Mouse (Mus musculus) heart, postnatal 0 days (tissue): ENCODE data around the gene Gm1123. TPM values are rescaled to one million over a fixed set of nuclear protein-coding genes. Genes with fewer than 3 reads are reported as not detected.
A peak's percentile ranks its signal among the peaks of the same experiment; 100 is the strongest.

ENCODE experiments used
- ATAC-seq: fragments of 200-750 bp; cut with Nextera tagmentation; 2 replicates; pipeline ENCODE4 v1.8.0; 2017; ENCODE audit warnings: low read depth, moderate number of reproducible peaks, moderate library complexity; ENCODE audit not compliant: insufficient read depth
- DNase-seq: peaks from one replicate; pipeline ENCODE4 v3.0.0-alpha.2; 2016; ENCODE audit warnings: low spot score
- H3K27ac ChIP-seq: fragments of 300-500 bp; sonication (generic); 2 replicates; pipeline ENCODE4 v1.5.1; 2014; ENCODE audit warnings: low read depth, mild to moderate bottlenecking
- H3K27me3 ChIP-seq: fragments of 300-500 bp; sonication (generic); 2 replicates; pipeline ENCODE4 v1.6.1; 2014; ENCODE audit warnings: low read length, mixed read lengths; ENCODE audit not compliant: control insufficient read depth, insufficient read depth
- H3K36me3 ChIP-seq: fragments of 300-500 bp; sonication (generic); replicated peaks from 2 replicates; pipeline ENCODE4 v1.6.1; 2014; ENCODE audit warnings: low read length, mixed read lengths; ENCODE audit not compliant: control insufficient read depth, insufficient read depth
- H3K4me1 ChIP-seq: fragments of 300-500 bp; sonication (generic); 2 replicates; pipeline ENCODE4 v1.6.1; 2014; ENCODE audit warnings: antibody characterized with exemption; ENCODE audit not compliant: control insufficient read depth, insufficient read depth
- H3K4me2 ChIP-seq: fragments of 300-500 bp; sonication (generic); 2 replicates; pipeline ENCODE4 v1.6.1; 2014; ENCODE audit warnings: low read depth, mild to moderate bottlenecking, low read length, moderate library complexity
- H3K4me3 ChIP-seq: fragments of 300-500 bp; sonication (generic); 2 replicates; pipeline ENCODE4 v1.5.1; 2014; ENCODE audit warnings: low read depth, low read length
- H3K9ac ChIP-seq: fragments of 300-500 bp; sonication (generic); replicated peaks from 2 replicates; pipeline ENCODE4 v1.6.1; 2014; ENCODE audit warnings: low read depth, low read length, mixed read lengths
- H3K9me3 ChIP-seq: fragments of 300-500 bp; sonication (generic); replicated peaks from 2 replicates; pipeline ENCODE4 v1.6.1; 2016; ENCODE audit warnings: low read length; ENCODE audit not compliant: control insufficient read depth
- CTCF ChIP-seq: IDR thresholded peaks from 2 replicates; pipeline ENCODE4 v1.5.1; 2016; ENCODE audit warnings: antibody characterized with exemption, control low read depth, low read depth
- EP300 ChIP-seq: IDR thresholded peaks from 2 replicates; pipeline ENCODE4 v1.6.1; 2016; ENCODE audit warnings: antibody characterized with exemption, low read depth
- WGBS: fragments of 180-500 bp; shearing (Covaris S2); extraction: QIAGEN DNeasy Blood & Tissue Kit; methylation state at CpG from one replicate; pipeline ENCODE4 v1.1.7; 2014; 5-methylcytosine and 5-hydroxymethylcytosine counted together
- polyA plus RNA-seq: library from polyadenylated mRNA; unstranded; fragments of >200 nt; fragmentation: Nextera tagmentation; extraction: Ambion mirVana; gene quantifications from 2 replicates; pipeline ENCODE4 v1.2.1, GENCODE M21; 2015
- total RNA-seq: library from RNA; depleted of rRNA; stranded (reverse); fragments of >200 nt; gene quantifications from 2 replicates; pipeline ENCODE4 v1.2.3, GENCODE M21; 2014; ENCODE audit warnings: low replicate concordance

The Gm1123 gene
- total and polyA plus RNA-seq, 2 experiments from 2014 or later: 0.07 TPM; not detected in 1

- WGBS: 87% methylated on average over 6 of the region's 6 CpGs
Observed at GRCm38 (mm10) chr9:99001326-99001725, 34.2 kb downstream of the Gm1123 start.

GRCm38 (mm10) chr9:98999881-99000339 is 35.6 kb downstream of the Gm1123 start:
- TF ChIP-seq CTCF (no peak), EP300 (no peak)
- ATAC-seq: no peak
- DNase-seq: no peak
- WGBS: 55% methylated on average over 9 of the region's 9 CpGs
- Histone ChIP-seq H3K27ac (no peak overlapping the region), H3K4me1 (no peaks in the 10 kb centered on the region), H3K4me2 (no peak overlapping the region), H3K36me3 (peaks cover 19% of the 10 kb centered on the region), H3K9me3 (no peaks in the 10 kb centered on the region), H3K27me3 (no peaks in the 10 kb centered on the region), H3K9ac (no peak overlapping the region), H3K4me3 (no peak overlapping the region)

More at GRCm38 (mm10) chr9:99001326-99001725, 34.2 kb downstream of the Gm1123 start:
- Histone ChIP-seq H3K4me1 (no peaks in the 10 kb centered on the region), H3K9me3 (no peaks in the 10 kb centered on the region), H3K4me3 (no peak overlapping the region), H3K27ac (no peak overlapping the region), H3K27me3 (no peaks in the 10 kb centered on the region), H3K9ac (no peak overlapping the region), H3K36me3 (peaks cover 19% of the 10 kb centered on the region), H3K4me2 (no peak overlapping the region)
- DNase-seq (no peak), ATAC-seq (no peak)
- TF ChIP-seq EP300 (no peak), CTCF (no peak)

- H3K27me3 ChIP-seq: no peaks in the 10 kb centered on the region
- ATAC-seq (no peak), DNase-seq (no peak)
- TF ChIP-seq CTCF (no peak), EP300 (no peak)
- H3K4me3 ChIP-seq: no peak overlapping the region
- H3K9ac ChIP-seq: no peak overlapping the region
- no peak overlapping the region for H3K4me2 ChIP-seq
- H3K27ac ChIP-seq: no peak overlapping the region
- no peaks in the 10 kb centered on the region for H3K9me3 ChIP-seq
- WGBS: 91% methylated on average over 4 of the region's 4 CpGs
- H3K36me3 ChIP-seq: peaks cover 12% of the 10 kb centered on the region; the same call in 1 of the 2 replicates
- H3K4me1 ChIP-seq: no peaks in the 10 kb centered on the region
Observed at GRCm38 (mm10) chr9:98994103-98994502, 41.4 kb downstream of the Gm1123 start.

GRCm38 (mm10) chr9:98987131-98987530 is 48.4 kb downstream of the Gm1123 start:
- H3K9ac ChIP-seq: peak overlapping the region; percentile 63
- no peak overlapping the region for H3K27ac ChIP-seq
- peaks cover 11% of the 10 kb centered on the region; the same call in 1 of the 2 replicates for H3K27me3 ChIP-seq
- H3K36me3 ChIP-seq: no peaks in the 10 kb centered on the region
- no peak for ATAC-seq
- WGBS: 40% methylated on average over 9 of the region's 9 CpGs
- peak overlapping the region; percentile 97 for H3K4me2 ChIP-seq
- H3K4me3 ChIP-seq: peak overlapping the region; percentile 79
- DNase-seq: no peak
- H3K4me1 ChIP-seq: peaks cover 6% of the 10 kb centered on the region; the same call in 1 of the 2 replicates
- no peaks in the 10 kb centered on the region for H3K9me3 ChIP-seq
- TF ChIP-seq EP300 (no peak), CTCF (no peak)

- no peaks in the 10 kb centered on the region for H3K9me3 ChIP-seq
- no peak; the same call in 1 of the 2 replicates for ATAC-seq
- no peak for DNase-seq
- peak overlapping the region; percentile 79 for H3K4me3 ChIP-seq
- H3K27me3 ChIP-seq: peaks cover 11% of the 10 kb centered on the region; the same call in 1 of the 2 replicates
- H3K4me1 ChIP-seq: peaks cover 6% of the 10 kb centered on the region; the same call in 1 of the 2 replicates
- WGBS: under 1% methylated on average over 49 of the region's 50 CpGs
- H3K27ac ChIP-seq: no peak overlapping the region
- peak overlapping the region; percentile 63 for H3K9ac ChIP-seq
- TF ChIP-seq EP300 (no peak), CTCF (no peak)
- H3K4me2 ChIP-seq: peak overlapping the region; percentile 97
- no peaks in the 10 kb centered on the region for H3K36me3 ChIP-seq
Observed at GRCm38 (mm10) chr9:98986476-98987096, 48.9 kb downstream of the Gm1123 start.
